Mouse (Mus musculus) MEL (cell line): Measurements from ENCODE around the gene Creg1.

Source experiments
- CHD2 ChIP-seq: IDR thresholded peaks from 2 replicates; pipeline ENCODE4 v1.6.1; 2011; ENCODE audit warnings: low read length, improper control_type of control experiment
- CTCF ChIP-seq, 3 experiments: IDR thresholded peaks in 2 of 3; conservative IDR thresholded peaks in 1 of 3; 2 replicates each; pipeline ENCODE4 v1.5.1; 2011 to 2012; ENCODE audit warnings: low read length in 3 of 3, low read depth in 2 of 3, mild to moderate bottlenecking in 2 of 3, improper control_type of control experiment in 1 of 3, inconsistent platforms in 1 of 3, mixed read lengths in 1 of 3, moderate library complexity in 1 of 3; ENCODE audit not compliant: control insufficient read depth in 1 of 3, insufficient read depth in 1 of 3, poor library complexity in 1 of 3, severe bottlenecking in 1 of 3
- ELF1 ChIP-seq: IDR thresholded peaks from 2 replicates; pipeline ENCODE4 v1.6.1; 2014; ENCODE audit warnings: low read depth, mild to moderate bottlenecking, inconsistent platforms, low read length, improper control_type of control experiment, moderate library complexity
- EP300 ChIP-seq, 2 experiments: IDR thresholded peaks; 2 replicates each; pipeline ENCODE4 v1.6.1; 2011; ENCODE audit warnings: improper control_type of control experiment in 2 of 2, low read length in 2 of 2, low read depth in 1 of 2, mild to moderate bottlenecking in 1 of 2
- GATA1 ChIP-seq: IDR thresholded peaks from 2 replicates; pipeline ENCODE4 v1.6.1; 2011; ENCODE audit warnings: low read depth, low read length, improper control_type of control experiment
- HCFC1 ChIP-seq: IDR thresholded peaks from 2 replicates; pipeline ENCODE4 v1.6.1; 2012; ENCODE audit warnings: low read depth, mild to moderate bottlenecking, inconsistent platforms, low read length, improper control_type of control experiment, moderate library complexity
- JUND ChIP-seq: IDR thresholded peaks from 2 replicates; pipeline ENCODE4 v1.6.1; 2011; ENCODE audit warnings: low read depth, mild to moderate bottlenecking, improper control_type of control experiment, low read length
- POLR2AphosphoS5 ChIP-seq: IDR thresholded peaks from 2 replicates; pipeline ENCODE4 v1.6.1; 2012; ENCODE audit warnings: low read depth, borderline replicate concordance, mild to moderate bottlenecking, inconsistent platforms, low read length, moderate library complexity, mixed read lengths
- TCF12 ChIP-seq: IDR thresholded peaks from 2 replicates; pipeline ENCODE4 v1.6.1; 2014; ENCODE audit warnings: low read depth, mild to moderate bottlenecking, inconsistent platforms, low read length, improper control_type of control experiment, moderate library complexity
- ZMIZ1 ChIP-seq: IDR thresholded peaks from 2 replicates; pipeline ENCODE4 v1.6.1; 2012; ENCODE audit warnings: low read depth, mild to moderate bottlenecking, inconsistent platforms, low read length, improper control_type of control experiment, moderate library complexity

DNA sequence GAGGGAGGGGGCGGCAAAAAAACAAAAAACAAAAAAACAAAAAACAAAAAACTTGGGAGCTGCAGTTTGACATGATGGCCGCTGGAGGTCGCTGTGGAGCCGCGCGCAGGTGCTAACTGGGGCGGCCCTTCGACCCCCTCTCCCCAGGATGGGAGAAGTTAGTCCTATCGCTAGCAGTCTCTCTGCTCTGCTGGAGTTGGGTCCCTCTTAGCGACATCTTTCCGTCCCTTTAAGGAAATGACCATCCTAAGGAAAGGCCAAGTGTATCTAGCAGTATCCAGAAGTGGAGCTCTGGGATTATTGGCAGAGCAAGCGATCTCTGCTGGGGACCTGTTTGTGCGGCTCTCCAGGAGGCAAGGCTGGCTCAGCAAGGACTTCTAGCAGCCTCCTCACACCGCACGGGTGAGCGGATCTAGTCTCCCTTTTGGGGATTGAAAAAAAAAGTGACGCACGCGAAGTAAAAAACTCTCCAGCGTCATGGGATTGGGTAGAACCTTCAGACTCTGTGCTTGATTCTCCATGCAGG is 17.1 kb downstream of the Creg1 start:
- peak; percentile 83 to 97 (median 95) for TF ChIP-seq CTCF (IDR thresholded peaks at IDR 0.05 in 2 of 3, conservative IDR thresholded peaks at IDR 0.05 in 1 of 3; ENCODE audit: control insufficient read depth in 1 of 3, insufficient read depth in 1 of 3, low read depth in 2 of 3, low read length in 3 of 3, poor library complexity in 1 of 3, severe bottlenecking in 1 of 3)
- no peak for TF ChIP-seq GATA1
- TF ChIP-seq ELF1 = 0 out of 2 replicates have a peak, but pooled peaks have one; percentile 18
- no peak for TF ChIP-seq HCFC1
- no peak for TF ChIP-seq EP300 (IDR thresholded peaks at IDR 0.05; ENCODE audit: low read depth in 1 of 2, low read length in 2 of 2)
- no peak for TF ChIP-seq POLR2AphosphoS5
- TF ChIP-seq CHD2 = no peak
- 0 out of 2 replicates have a peak, but pooled peaks have one; percentile 10 for TF ChIP-seq TCF12
- TF ChIP-seq JUND = no peak
- TF ChIP-seq ZMIZ1 = no peak
